Mouse (Mus musculus) heart, postnatal 36 days (tissue): ENCODE results near the gene Gm6902. TPM values are rescaled to one million over a fixed set of nuclear protein-coding genes. Genes with fewer than 3 reads are reported as not detected.
"Not testable (repeated sequence)": the region's sequence is repeated elsewhere in the genome, so short reads cannot be mapped to it uniquely, and the experiment has no call there.

ENCODE experiments used
- DNase-seq, 2 experiments: peaks; one replicate each; pipeline ENCODE4 v3.0.0; 2021 to 2022
- intact Hi-C: fragments of 180-260 bp; cut with DNase I; formaldehyde crosslinking; loops from one replicate; pipeline ENCODE4 v1.15.1; 2025
- total RNA-seq, 2 experiments: library from RNA; stranded (reverse); gene quantifications; 2 replicates each; pipeline ENCODE4 v1.2.3; 2021

Gm6902 gene
- total RNA-seq: not detected

DNA sequence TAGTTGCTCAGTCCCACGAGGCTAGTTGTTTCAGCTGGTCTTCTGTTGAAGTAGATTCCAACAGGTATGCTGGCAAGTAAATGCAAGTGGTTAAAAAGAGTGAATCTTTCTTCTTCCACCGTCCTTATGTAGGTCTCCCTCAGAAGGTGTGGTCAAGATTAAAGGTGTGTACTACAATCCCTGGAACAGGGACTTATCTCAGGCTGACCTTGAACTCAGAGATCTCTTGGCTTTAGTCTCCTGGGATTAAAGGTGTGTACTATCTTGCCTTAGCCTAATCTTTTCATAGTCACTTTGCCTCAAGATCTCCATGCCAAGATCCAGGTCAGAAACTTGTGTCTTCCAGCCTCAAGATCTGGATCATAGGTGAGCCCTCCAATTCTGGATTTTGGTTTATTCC is at the start of gene Gm6902:
Gene Gm6902 (minus strand): TSS at position 101 of the 400 bp plus-strand sequence.
- intact Hi-C loops, DNase-seq: not testable (repeated sequence)

- intact Hi-C loops, DNase-seq: not testable (repeated sequence)
Observed at GRCm38 (mm10) chr7:23300892-23301291, 22.2 kb upstream of the Gm6902 start, which contains the start of gene Nlrp4e. Nlrp4e (plus strand) TSS chr7:23301192.

- intact Hi-C loops: not testable (repeated sequence)
Observed at GRCm38 (mm10) chr7:23251582-23251981, 27.1 kb downstream of the Gm6902 start, which contains the start of gene Vmn1r166. Vmn1r166 (minus strand) TSS chr7:23251682.

More at GRCm38 (mm10) chr7:23251582-23251981, 27.1 kb downstream of the Gm6902 start, which contains the start of gene Vmn1r166:
- DNase-seq: not testable (repeated sequence)

Other genes with a start within 250 kb of the Gm6902 start
- not detected for gene Vmn1r163, start 223.4 kb downstream of the Gm6902 start, total RNA-seq
- not detected for gene Gm8720, start 211.4 kb downstream of the Gm6902 start, total RNA-seq
- not detected for gene Gm10662, start 134.4 kb downstream of the Gm6902 start, total RNA-seq
- gene Vmn1r165, start 61.6 kb downstream of the Gm6902 start, total RNA-seq: not detected
- gene Vmn1r166, start 27.2 kb downstream of the Gm6902 start, total RNA-seq: not detected
- gene Nlrp4e, start 22.3 kb upstream of the Gm6902 start, total RNA-seq: not detected
- gene Nlrp5, start 107.0 kb upstream of the Gm6902 start, total RNA-seq: under 1 TPM in 1 of 2 experiments, not detected in 1; 0.22 TPM
- gene Vmn1r167, start 228.3 kb upstream of the Gm6902 start, total RNA-seq: not detected